Mouse (Mus musculus) thymus, adult 2 months (tissue): ENCODE data around the gene Cd40lg.

Experiments used
- CTCF ChIP-seq: fragments of 200-500 bp; IDR thresholded peaks from 2 replicates; pipeline ENCODE4 v1.5.1; 2012; ENCODE audit warnings: mild to moderate bottlenecking, control low read depth, low read length, moderate library complexity, borderline replicate concordance; ENCODE audit not compliant: control insufficient read depth, poor library complexity, insufficient read depth; ENCODE audit errors: extremely low read depth
- POLR2A ChIP-seq: fragments of 200-500 bp; IDR thresholded peaks from 2 replicates; pipeline ENCODE4 v1.6.1; 2012; ENCODE audit warnings: mild to moderate bottlenecking, low read length, control low read depth, moderate library complexity; ENCODE audit not compliant: control insufficient read depth, poor library complexity, insufficient read depth; ENCODE audit errors: extremely low read depth

- TF ChIP-seq CTCF (no peak), POLR2A (no peak)
Measured at GRCm38 (mm10) chrX:57233596-57233995, 21.7 kb downstream of the Cd40lg start.
